Mouse (Mus musculus) retina, embryonic 14.5 days (tissue): ENCODE measurements around the gene Tapbpl.

Experiments used
- DNase-seq: peaks from one replicate; pipeline ENCODE4 v3.0.0-alpha.2; 2015; ENCODE audit warnings: low spot score

The Tapbpl gene

DNA sequence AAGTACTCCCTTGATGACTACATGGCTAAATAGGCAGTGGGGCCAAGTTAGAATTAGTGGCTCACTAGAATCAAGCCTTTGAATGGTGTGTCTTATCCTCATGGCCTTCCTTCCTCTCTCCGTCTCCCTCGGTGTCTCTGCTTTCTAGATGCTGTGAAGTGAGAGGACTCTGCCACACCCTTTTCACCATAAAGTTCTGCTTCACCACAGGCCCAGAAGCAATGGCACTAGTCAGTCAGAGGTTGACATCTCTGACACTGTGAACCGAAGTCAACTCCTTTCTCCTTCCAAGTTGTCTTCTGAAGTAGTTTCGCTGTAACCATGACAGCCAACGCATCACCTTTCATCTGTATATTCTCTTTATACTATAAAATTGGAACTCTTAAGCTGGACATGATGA is 7.9 kb upstream of the Tapbpl start:
- no peak for DNase-seq

DNA sequence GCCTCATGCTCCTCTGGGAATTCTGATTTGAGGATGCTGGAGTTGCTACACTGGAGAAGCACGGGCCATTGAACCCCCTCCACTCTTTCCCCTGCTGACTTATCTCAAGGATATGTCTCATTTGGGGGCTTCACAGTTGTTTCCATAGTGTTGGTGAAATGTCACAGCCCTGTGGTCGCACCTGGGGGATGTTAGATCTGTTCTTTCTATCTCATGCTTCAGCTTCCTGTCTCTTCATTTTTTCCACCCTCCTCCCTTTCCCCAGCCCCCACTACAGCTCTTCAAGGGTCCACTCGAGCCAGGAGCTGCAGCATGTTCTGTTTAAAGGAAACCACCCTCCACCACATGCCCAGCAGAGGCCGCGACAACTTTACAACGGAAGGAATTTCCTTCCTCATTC is 6.7 kb upstream of the Tapbpl start:
- no peak for DNase-seq

DNA sequence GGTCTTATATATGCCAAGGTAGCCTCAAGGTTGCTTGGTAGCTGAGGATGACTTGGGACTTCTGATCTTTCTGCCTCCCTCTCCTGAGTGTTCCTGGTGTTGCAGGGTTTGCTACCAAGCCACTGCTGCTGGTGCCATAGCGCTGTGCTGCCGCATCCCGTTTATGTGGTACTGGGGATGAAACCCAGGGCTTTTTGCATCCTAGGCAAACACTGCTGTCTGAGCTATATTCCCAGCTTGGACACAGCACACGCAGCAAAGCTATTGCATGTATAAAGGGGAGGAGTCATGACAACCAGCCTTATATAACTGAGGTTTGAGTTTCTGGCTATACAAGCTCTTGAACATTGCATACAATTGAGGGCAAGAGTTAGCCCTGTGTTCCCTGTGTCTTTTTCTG is 5.8 kb upstream of the Tapbpl start:
- DNase-seq: no peak

DNA sequence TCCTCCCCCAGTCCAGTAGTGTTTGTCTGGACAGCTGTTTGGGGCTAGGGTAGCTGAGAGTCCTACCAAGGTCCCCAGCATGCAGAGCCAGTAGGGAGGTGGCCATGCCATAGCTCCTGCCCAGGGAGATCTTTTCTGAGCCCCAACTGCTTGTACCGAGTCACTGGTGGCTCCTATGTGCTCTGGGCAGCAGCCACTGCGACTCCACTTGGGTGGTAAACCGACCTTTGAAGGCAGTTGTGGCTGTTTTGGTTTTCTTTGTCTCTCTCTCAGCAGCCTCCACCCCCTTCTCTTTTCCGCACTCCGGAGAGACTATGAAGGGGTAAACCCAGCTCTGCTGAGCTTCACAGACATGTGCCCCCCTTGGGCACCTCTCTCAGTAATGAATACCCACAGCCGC is 5.1 kb upstream of the Tapbpl start, which contains the start of gene Cd27:
Gene Cd27 (minus strand): TSS at position 229 of the 400 bp plus-strand sequence.
- no peak for DNase-seq

DNA sequence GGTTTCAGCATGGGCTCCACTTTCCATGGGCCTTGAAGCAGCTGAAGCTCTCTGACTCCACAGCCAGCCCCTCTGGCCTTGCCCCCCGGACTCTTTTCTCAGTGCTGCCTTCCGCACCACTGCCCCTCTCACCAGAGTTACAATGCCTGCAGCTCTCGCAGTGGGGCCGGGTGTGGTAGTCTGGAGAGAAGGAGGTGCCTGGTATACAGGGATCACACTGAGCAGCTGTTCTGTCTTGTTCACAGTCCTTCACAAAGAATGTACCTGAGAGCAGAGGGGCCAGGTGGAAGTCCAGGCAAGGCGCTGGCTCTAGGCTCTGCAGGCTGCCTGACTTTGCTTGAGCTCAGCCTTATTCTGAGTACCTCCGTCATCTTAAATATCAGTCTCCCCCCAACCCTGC is 4.7 kb upstream of the Tapbpl start:
- DNase-seq: peak; percentile 30

DNA sequence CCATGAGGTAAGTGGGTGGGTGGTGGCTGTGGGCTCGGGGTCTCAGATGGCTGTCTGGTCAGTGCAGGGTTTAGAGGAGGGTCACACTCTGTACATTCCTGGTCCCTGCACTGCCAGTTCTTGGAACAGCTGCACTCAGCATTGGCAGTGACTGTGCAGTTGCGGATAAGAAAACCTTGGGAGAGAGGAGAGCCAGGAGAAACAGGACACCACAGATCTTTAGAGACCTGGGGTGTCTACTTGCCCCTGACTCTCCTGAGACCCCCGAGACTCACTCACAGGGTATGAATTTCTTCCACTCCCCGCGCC is 2.8 kb upstream of the Tapbpl start:
- no peak for DNase-seq

DNA sequence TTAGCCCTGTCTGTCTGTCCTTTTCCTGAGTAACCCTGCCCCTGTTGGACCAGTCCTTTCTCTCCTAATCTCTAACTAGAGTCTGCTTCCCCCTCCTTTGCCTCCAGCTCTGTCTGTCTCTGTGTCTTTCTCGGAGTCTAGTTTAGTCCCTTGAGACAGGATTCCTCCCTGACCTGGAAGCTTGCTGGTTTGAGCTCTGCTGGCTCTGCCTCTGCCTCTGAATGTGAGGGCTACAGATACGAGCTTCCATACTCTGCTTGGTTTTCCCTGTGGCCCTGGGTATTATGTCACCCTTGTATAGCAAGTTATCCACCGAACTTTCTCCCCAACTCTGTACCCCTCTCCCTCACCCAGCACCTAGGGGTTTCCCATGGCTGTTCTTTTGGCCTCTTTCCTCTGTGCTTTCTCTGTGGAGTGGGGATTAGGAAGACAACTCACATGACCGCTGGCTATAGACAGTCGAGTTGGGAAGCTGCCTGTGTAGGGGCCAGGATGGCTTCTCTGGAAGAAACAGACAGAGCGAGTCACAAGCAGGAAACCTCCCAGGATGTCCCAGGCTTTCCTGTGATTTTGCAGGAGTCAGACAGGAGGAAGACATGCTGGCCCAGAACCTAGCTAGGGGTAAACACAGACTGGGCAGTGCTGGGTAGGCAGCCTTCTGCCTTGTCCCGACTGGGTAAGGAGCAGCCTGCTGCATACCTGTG is 2.3 kb upstream of the Tapbpl start:
- DNase-seq: no peak

DNA sequence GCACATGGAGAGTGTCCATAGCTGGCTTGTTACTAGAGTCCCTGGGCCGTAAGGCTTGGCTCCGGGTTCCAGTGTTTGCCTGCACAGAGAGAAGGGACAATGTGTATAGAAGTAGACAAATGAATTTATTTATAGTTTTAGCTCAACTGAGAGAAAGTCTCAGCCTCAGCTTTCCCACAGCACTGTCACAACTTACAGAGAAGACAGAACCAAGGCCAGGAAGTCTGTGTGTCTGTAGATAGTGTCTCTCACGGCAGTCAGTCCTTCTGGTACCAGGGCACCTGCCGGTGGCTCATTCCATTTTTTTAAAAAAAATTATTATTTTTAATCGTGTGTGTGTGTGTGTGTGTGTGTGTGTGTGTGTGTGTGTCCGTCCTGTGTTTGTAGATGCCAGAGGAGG is 856 bp upstream of the Tapbpl start:
- DNase-seq: no peak

DNA sequence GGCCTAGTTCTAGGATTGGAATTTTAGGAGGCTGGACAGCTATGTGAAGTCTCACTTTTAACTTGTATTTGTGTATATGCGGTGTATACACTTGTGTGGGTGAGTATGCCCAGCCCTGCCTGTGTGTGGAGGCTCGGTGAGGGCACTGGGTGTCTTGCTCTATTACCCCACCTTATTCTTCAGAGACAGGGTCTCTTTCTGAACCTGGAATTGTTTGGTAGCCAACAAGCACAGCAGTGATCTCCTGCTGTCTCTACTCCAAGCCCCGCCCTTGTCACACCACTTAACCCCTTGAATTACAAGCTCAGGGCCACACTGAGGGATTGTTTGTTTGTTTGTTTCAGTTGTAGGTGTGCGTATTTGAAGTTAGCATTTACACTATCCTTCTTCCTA is 381 bp upstream of the Tapbpl start:
- DNase-seq: no peak

DNA sequence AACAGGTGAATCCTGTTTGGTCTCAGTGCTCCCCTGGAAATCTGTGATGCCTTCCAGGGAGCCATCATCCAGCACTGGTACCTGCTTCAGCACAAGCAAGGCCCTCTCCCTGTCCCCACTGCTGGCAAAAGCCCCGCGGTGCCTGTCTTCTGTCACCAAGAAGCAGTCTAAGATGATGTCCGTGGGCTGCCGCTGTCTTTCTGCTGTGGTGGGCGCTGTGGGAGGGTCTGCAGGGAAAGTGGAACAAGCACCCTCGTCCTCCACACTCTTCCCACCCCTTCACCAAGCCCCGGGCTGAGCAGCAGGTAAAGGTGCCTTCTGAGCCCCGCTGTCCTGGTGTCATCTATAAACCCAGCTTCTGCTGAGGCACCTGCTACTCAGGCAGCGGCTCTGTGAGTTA is 1.1 kb downstream of the Tapbpl start:
- DNase-seq: no peak

DNA sequence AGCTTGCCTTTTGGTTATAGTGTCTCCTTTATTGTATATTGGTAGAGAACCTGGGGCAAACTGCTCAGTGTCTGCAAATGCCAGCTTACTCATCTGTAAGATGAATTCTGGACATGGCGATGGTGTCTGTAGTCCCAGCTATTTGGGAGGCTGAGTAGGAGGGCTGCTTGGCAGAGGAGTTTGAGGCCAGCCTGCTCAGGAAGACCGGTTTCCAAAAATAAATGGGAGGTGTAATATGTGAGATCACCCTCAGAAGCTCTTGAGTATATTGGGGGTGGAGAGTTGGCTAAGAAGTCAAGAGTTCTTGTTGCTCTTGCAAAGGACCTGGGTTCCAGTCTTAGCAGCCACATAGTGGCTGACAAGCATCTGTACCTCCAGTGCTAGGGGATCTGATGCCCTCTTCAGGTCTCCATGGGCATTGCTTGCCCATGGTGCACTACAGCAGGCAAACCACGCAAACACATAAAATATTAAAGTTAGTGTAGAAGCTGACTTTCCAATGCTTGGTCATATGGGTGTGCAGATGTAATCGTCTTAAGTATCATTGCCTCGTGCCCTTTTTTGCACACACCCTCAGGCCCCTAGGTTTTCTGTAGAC is 6.0 kb downstream of the Tapbpl start:
- DNase-seq: no peak

DNA sequence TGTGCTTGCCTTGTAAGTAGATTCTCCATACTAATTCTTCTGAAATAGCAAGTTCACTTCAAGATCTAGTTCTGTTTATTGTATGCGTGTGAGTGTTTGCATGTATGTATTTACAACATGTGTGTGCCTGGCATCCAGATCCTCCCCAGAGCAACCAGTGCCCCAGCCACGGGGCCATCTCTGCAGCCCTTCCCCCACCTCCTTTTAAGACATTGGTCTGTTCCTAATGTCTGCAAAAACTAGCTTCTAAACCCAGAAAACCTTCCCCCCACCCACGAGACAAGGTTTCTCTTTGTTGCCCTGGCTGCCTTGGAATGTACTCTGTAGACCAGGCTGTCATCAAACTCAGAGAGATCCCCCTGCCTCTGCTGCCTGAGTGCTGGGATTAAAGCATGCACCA is 9.1 kb downstream of the Tapbpl start:
- DNase-seq: no peak

DNA sequence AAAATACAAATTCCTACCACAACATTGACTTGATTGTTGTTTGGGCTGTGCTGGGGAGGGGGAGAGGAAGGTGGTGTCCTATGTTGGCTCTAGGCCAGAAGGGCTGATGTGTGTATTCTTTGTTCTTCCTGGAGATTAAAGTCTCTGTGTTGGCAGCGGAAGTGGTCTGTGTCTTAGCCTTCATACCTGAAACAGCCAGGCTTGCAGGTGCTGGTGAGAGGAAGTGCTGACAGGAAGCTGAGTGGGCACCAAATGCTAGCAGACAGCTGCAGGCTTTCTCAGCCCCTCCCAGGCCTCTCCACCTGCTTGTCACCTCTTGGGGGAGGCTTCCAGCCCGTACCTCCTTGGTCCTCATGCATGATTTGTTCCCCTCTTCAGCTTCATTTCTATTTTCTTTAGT is 9.5 kb downstream of the Tapbpl start:
- DNase-seq: no peak

DNA sequence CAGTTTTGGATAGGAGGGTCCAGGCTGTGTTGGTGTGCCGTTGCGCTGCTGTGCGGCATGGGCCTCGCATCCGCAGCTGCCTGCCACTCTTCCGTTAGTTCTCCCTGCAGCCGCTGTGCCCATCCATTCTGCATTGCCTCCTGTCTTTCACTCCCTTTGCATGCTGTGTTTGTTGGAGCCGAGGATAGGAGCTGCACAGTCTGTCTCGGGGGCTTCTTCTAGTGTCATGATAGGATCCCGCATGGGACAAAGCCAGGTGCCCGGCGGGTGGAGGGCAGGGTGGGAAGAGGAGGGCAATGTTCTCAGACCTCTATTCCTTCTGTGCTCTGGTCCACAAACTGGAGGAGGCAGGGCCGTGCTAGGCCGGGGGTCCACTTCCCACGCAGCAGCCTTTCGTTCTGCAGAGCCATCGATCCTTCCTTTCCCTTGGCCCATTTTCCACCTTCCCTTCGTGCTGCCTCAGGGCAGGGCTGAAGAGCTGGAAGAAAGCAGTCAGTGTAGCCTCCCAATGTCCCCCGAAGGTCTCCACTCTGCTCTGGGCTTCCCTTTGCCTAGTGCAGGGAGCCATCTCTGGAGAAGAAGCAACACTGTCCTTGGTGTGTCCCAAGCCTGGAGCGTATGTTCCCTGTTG is 10.4 kb downstream of the Tapbpl start:
- DNase-seq: no peak

DNA sequence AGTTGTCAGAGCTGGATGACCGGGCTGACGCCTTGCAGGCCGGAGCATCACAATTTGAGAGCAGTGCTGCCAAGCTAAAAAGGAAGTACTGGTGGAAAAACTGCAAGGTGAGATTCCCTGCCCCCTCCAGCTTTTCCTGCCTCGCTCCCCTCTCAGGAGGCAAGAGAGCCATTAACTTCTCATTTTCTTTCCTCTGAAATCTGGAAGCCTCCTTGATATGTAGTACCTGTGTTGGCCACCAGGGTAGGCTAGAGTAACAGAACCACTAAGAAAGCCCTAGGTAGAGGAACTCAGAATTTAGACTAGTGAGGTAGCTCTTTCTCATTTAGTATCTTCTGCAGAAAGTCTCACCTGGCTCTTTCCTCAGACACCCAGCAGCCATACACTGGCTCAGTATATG is 12.7 kb downstream of the Tapbpl start:
- peak; percentile 82 for DNase-seq

DNA sequence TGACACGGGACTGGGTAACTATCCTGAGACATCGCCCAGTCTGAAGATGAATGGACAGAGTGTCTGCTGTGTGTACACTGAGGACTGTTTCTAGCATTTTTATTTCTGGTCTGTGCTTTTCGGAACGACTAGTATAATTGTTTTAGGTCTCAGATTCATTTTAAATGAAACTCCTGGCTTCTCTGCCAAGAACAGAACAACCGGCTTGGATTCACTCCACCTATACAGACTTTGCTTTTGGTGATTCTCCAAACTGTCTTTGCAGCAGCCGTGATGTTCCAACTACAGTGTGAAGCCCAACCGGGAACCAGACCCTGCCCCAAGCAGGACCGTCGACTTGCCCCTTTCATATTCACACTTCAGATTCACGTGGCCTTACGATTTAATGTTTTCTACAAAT is 13.8 kb downstream of the Tapbpl start:
- no peak for DNase-seq

DNA sequence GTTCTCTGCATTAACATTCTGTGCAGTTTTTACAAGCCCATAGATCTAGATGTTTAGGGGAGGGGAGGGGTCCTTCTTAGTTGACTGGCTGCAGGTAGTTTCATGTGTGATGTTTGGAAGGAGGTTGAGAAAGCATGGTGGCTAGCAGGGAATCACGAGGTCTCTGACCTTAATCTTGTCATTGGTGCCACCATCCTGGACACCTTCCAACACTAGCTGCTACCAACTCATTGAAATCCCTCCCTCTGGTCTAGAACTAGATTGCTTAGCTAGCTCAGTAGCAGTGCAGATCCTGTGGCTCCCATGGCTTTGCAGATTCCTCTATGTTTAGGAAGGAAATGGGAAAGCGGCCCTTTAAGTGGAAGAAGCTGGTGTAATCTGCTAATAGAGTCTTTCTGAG is 14.8 kb downstream of the Tapbpl start:
- no peak for DNase-seq

DNA sequence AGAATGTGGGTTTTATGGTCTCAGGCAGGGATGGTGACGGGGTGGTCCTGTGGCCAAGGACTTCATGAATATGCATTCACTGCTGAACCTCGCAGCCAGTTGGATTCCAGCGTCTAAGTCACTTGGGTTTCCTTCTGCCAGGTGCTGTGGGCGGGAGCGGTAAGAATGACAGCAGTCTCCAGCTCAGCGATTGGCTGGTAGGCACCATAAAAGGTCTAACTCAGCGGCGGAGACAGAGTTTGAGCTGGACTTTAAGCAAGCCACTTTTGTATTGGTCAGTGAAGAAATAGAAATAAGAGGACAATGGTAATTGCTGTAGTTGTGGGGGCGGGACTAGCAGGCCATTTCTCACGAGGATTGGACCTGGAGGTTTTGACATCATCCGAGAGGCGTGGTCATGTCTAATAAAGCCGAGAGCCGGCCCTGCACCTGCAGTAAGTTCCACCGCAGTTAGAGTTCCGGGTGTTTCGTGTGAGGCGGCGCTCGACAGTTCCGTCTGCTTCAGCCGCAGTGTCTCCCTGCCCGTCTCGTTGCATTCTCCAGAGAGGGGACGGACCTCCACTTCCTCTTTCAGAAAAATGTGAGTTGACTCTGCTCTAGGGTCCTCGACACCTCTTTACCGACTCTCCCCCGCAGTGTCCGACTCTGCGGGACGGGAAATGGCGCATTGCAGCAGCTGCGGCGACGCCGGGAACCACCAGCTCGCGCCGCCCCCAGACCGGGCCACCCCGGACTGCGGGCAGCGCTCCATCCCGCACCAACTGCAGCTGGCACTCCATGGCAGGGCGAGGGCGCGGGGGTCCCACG is 16.3 kb downstream of the Tapbpl start, which contains the start of gene Vamp1:
Gene Vamp1 (plus strand): TSS at position 404 of the 807 bp plus-strand sequence.
- DNase-seq: peak; percentile 97

DNA sequence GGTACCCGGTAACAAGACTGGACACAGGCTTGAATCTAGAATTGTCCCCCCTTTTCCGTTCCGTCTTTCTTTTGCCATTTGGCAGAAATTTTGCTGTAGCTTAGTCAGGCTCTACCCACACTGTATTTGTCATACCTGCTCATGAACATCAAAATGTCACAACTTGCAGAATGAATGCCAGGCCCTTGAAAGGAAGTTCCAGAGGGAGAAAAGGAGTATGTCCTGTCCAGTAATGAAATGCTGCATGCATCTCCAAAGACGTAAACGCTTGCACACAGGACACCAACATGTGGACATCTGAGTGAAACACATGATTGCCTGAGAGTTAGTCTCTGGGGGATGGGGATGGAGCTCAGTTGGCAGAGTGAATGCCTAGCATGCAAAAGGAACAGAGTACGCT is 17.9 kb downstream of the Tapbpl start:
- DNase-seq: no peak

DNA sequence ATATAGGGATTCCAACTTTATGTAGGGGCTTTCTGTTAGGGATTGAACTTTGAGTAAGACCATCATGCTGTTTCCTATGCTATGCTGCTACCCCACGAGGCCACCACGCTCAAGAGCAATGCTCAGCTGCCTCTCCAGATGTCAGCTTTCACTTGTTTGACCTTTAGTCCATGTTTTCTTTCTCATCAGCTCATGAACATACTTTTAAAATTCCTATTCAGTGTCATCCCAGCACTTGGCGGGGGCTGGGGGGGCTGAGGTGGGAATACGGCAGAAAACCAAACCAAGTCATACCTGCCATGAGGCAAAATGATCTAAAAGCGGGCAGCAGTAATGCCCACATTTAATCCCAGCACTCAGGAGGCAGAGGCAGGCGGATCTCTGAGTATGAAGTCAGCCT is 18.5 kb downstream of the Tapbpl start:
- DNase-seq: no peak

DNA sequence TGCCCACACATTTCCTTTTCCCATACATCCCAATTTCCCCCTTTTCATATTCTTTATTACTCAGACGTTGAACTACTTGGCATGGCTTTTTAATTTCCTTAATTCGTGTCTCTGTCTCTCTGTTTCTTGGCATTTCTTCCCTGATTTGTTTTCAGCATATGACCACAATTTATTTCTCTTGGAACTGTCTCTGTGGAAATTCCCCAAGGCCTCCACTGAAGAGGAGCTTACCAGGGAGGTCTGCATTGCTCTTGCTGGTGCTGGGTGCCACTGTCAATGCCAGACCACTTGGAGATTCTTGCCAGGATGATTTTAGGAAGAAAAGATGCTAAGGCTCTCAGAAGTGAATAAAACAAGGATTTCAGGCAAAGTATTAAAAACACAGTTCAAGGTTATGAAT is 19.0 kb downstream of the Tapbpl start:
- no peak for DNase-seq

DNA sequence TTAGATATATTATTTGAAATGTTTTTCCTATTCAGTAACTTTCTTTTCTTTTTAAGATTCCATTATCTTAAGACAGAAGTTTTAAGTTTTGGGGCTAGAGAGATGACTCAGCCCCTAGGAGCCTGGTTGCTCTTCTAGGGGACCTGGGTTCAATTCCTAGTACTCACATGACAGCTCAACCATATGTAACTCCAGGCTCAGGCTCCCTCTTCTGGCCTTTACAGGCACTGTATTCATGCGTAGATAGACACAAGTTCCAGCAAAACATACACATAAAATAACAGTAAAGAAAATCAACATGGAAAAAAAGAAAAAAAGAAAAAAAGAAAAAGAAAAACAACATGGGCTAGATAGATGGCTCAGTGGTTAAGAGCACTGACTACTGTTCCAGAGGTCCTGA is 21.2 kb downstream of the Tapbpl start:
- DNase-seq: no peak

DNA sequence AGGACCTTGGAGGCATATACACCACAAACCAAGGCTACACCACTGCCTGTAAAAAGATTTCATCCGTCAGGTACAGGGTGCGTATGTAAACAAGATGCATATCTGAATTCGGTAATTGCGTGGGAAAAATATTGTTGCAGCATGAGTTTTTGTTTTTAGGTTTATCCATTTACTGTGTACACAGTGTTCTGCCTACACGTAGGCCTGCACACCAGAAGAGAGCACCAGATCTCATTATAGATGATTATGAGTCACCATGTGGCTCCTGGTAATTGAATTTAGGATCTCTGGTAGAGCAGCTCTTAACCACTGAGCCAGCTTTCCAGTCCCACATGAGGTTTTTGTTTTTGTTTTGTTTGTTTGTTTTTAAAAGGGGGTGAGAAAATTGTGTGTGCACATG is 34.5 kb downstream of the Tapbpl start:
- DNase-seq: no peak
